Mouse (Mus musculus) cortical plate, adult 2 months (tissue): ENCODE data around the gene Dok3. TPM values are rescaled to one million over a fixed set of nuclear protein-coding genes. Genes with fewer than 3 reads are reported as not detected.
"Not testable (repeated sequence)": the region's sequence is repeated elsewhere in the genome, so short reads cannot be mapped to it uniquely, and the experiment has no call there.

ENCODE experiments used
- H3K27ac ChIP-seq: fragments of 200-500 bp; 2 replicates; pipeline ENCODE4 v1.5.1; 2012; ENCODE audit warnings: low read length, control low read depth, inconsistent platforms; ENCODE audit not compliant: insufficient read depth
- H3K4me1 ChIP-seq: fragments of 200-500 bp; 2 replicates; pipeline ENCODE4 v1.6.1; 2011; ENCODE audit warnings: low read length; ENCODE audit not compliant: control insufficient read depth, insufficient read depth
- H3K4me3 ChIP-seq: fragments of 200-500 bp; 2 replicates; pipeline ENCODE4 v1.5.1; 2011; ENCODE audit warnings: mild to moderate bottlenecking, low read length, control low read depth; ENCODE audit not compliant: insufficient read depth
- CTCF ChIP-seq: fragments of 200-500 bp; IDR thresholded peaks from 2 replicates; pipeline ENCODE4 v1.5.1; 2011; ENCODE audit warnings: mild to moderate bottlenecking, control low read depth, low read length; ENCODE audit not compliant: insufficient read depth; ENCODE audit errors: extremely low read depth
- POLR2A ChIP-seq: fragments of 200-500 bp; IDR thresholded peaks from 2 replicates; pipeline ENCODE4 v1.6.1; 2011; ENCODE audit warnings: mild to moderate bottlenecking, low read length, control low read depth; ENCODE audit not compliant: insufficient read depth; ENCODE audit errors: extremely low read depth
- polyA plus RNA-seq: library from polyadenylated mRNA; depleted of rRNA; stranded (reverse); fragments of >200 nt; gene quantifications from 2 replicates; pipeline ENCODE4 v1.2.3, GENCODE M21; 2012; rRNA removed

Dok3 gene
- 15.6 and 16.8 TPM in 2 replicates for polyA plus RNA-seq

DNA sequence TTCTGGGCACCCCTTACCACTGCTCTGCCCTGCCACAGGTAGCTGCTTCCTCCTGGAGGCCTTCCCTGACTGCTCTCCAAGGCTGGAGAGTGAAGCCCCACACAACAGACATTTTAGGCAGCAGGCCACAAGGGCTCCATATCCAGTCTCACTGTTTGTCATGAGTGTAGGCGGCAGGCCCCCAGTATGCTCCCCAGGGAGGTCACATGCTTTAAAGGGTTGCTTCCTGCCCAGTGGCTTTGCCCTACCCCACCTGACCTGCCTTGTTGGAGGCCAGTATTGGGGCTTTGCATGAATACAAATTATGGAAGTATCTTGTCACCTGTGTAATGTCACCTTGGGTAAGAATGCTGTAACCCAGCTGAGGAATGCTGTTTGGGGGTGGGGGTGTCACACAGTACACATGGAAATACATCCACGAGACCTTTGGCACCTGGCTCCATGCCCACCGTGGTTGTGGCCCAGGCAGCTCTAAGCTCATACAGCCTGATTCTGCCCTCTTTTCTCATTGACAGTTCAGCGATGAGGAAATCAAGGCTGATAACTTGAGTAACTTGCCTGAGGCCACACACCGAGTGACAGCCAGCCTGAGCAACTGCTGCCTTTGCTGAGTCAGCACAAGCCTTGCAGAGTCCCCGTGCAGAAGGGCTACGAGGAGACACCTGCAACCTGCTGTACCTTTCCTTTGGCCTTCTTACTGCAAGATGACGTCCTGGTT is at the start of gene Dok3:
Gene Dok3, minus strand, starts transcription at position 99 of the 718 bp plus-strand sequence.
- Histone ChIP-seq H3K4me1 (0 out of 2 replicates have a peak, but pooled peaks cover 2% of the 10 kb centered on the region), H3K4me3 (no peak within 1 kb of the TSS), H3K27ac (no peak within 1 kb of the TSS)
- no peak for TF ChIP-seq CTCF
- no peak for TF ChIP-seq POLR2A

DNA sequence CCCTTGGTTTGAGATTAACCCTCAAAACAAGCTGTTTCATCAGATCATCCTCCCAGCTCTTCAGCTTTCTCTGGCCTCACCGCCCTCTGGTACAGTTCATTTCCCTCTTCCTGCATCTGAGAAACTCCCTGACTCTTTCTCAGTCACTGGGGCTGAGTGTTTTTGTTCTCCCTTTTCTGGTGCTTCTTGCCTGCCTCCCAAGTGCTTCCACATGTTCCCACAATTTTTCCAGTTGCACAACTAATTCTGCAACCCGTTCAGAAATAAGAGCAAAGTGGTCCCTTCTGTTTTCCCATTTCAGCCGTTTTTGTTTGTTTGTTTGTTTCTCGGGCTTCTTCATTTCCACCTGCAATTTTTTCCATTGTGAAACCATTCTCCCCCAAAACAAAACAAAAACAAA is 49.0 kb upstream of the Dok3 start:
- no peak for TF ChIP-seq CTCF
- Histone ChIP-seq H3K27ac (no peak overlapping the region), H3K4me3 (no peak overlapping the region), H3K4me1 (no peaks in the 10 kb centered on the region)

DNA sequence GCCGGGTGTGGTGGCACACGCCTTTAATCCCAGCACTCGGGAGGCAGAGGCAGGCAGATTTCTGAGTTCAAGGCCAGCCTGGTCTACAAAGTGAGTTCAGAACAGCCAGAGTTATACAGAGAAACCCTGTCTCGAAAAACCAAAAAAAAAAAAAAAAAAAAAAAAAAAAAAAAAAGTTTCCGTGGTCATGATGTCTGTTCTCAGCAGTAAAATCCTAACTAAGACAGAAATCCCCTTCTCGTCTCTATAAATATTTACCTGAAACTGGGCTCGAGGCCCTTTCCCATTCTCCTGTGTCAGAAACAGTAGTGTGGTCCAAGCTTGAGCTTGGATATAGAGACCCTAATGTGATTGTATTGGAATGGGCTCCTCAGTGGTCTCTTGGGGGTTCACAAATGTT is 47.8 kb upstream of the Dok3 start:
- H3K27ac ChIP-seq, H3K4me3 ChIP-seq, H3K4me1 ChIP-seq: not testable (repeated sequence)

DNA sequence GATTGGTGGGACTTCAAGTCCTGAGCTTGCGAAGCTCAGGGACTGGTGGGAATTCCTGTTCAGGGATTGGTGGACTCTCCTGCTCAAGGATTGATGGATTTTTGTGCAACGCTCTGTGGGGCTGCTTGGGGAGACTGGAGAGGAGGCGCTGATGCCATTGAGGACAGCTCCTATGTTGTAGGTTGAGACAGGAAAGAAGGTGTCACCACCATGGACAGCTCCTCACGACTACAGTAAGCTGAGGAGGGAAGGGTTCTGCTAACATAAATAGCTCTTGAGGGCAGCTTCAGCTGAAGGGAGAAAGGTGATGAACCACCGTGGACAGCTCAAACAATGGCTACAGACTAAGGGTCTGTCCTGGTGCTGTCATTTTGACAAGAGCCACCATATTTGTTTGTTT is 46.8 kb upstream of the Dok3 start:
- TF ChIP-seq POLR2A (no peak), CTCF (no peak)
- no peaks in the 10 kb centered on the region for H3K4me1 ChIP-seq
- no peak overlapping the region for H3K4me3 ChIP-seq
- no peak overlapping the region for H3K27ac ChIP-seq

- no peak overlapping the region for H3K27ac ChIP-seq
- no peak for TF ChIP-seq POLR2A
- no peak for TF ChIP-seq CTCF
Measured at GRCm38 (mm10) chr13:55574321-55574720, 45.2 kb upstream of the Dok3 start.

DNA sequence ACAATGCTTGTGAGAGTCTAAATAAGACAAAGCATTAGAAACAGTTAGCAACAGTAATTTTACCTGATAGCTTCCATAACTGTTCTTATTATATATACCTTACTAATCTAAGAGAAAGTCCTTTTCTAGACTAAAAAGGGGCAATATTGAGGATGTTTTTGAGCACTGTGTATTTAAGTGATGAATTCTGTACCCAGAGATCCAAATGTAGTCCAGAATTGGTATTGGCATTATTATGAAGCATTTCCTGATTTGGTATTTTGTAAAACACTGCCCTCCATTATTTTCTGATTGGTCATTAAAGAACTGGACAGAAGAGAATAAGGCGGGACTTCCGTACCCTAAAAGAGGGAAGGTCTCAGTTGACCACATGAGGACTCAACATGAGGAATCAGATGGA is 44.3 kb upstream of the Dok3 start, which contains the start of gene Tmed9:
Gene Tmed9, plus strand, starts transcription at position 301 of the 400 bp plus-strand sequence.
- no peak for TF ChIP-seq CTCF
- TF ChIP-seq POLR2A, result no peak
- no peak within 1 kb of the TSS for H3K4me3 ChIP-seq
- no peak within 1 kb of the TSS for H3K27ac ChIP-seq
- H3K4me1 ChIP-seq, result peaks cover 3% of the 10 kb centered on the region; the same call in 1 of the 2 replicates

More at GRCm38 (mm10) chr13:55574321-55574720, 45.2 kb upstream of the Dok3 start:
- Histone ChIP-seq H3K4me1 (peaks cover 2% of the 10 kb centered on the region; the same call in 1 of the 2 replicates), H3K4me3 (no peak overlapping the region)

DNA sequence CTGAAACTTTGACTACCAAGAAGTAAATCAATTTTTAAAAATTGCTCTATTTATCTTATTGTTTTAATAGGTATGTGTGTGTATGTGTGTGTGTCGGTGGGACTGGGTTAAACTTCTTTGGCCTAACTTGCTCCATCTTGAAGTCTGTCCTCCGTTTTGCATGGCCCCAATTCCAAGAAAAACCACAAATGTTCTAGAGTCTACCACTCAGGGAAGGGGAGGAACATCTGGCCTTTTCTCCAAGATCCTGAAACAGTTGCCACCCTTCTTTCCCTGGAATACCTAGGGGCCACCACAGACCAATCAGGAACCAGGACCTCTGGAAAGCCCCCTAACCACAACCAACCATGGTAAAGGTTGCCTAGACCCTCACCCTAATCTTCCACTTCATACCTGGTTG is 42.9 kb upstream of the Dok3 start:
- Histone ChIP-seq H3K4me1 (peaks cover 3% of the 10 kb centered on the region; the same call in 1 of the 2 replicates), H3K4me3 (no peak overlapping the region; the same call in 1 of the 2 replicates), H3K27ac (no peak overlapping the region)
- no peak for TF ChIP-seq CTCF
- TF ChIP-seq POLR2A, result no peak

GRCm38 (mm10) chr13:55571027-55571751 is 42.1 kb upstream of the Dok3 start, which contains the start of gene Fam193b:
TSS of gene Fam193b (minus strand) at chr13:55571120.
- Histone ChIP-seq H3K4me1 (peaks cover 3% of the 10 kb centered on the region; the same call in 1 of the 2 replicates), H3K4me3 (peak within 1 kb of the TSS; percentile 88), H3K27ac (0 out of 2 replicates have a peak within 1 kb of the TSS, but pooled peaks have one; percentile 57)
- TF ChIP-seq POLR2A (peak; percentile 71), CTCF (no peak)

GRCm38 (mm10) chr13:55570286-55570973 is 41.3 kb upstream of the Dok3 start:
- Histone ChIP-seq H3K4me1 (peaks cover 5% of the 10 kb centered on the region), H3K27ac (0 out of 2 replicates have a peak overlapping the region, but pooled peaks have one; percentile 57), H3K4me3 (peak overlapping the region; percentile 88)
- no peak for TF ChIP-seq POLR2A
- no peak for TF ChIP-seq CTCF

- TF ChIP-seq POLR2A (no peak), CTCF (no peak)
- peaks cover 5% of the 10 kb centered on the region for H3K4me1 ChIP-seq
- H3K27ac ChIP-seq, result no peak overlapping the region
- peak overlapping the region; percentile 88 for H3K4me3 ChIP-seq
Measured at GRCm38 (mm10) chr13:55569726-55570285, 40.7 kb upstream of the Dok3 start.

DNA sequence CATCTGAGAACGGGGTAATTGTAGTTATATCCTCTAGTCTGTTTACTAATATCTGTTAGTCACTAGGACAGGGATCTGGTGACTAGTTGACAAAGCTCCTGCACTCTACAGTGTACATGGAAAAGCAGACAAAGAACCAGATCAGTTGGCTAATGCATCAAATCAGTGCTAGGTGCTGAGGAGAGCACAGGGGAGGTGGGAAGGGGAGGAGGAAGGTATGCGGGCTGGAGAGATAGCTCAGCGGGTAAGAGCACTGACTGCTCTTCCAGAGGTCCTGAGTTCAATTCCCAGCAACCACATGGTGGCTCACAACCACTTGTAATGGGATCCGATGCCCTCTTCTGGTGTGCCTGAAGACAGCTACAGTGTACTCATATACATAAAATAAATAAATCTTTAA is 39.4 kb upstream of the Dok3 start:
- not testable (repeated sequence) for H3K4me1 ChIP-seq, H3K4me3 ChIP-seq, H3K27ac ChIP-seq
